Mouse (Mus musculus) layer of hippocampus, postnatal 36 days (tissue): ENCODE measurements around the gene Ano5. TPM values are rescaled to one million over a fixed set of nuclear protein-coding genes. Genes with fewer than 3 reads are reported as not detected.

Experiments
- DNase-seq, 2 experiments: peaks; one replicate each; pipeline ENCODE4 v3.0.0; 2022
- total RNA-seq, 2 experiments: library from RNA; stranded (reverse); gene quantifications; 2 replicates each; pipeline ENCODE4 v1.2.3; 2021

The Ano5 gene
- total RNA-seq, 2 experiments from 2014 or later = 0.78 to 1.0 TPM

- no peak for DNase-seq
Observed at GRCm38 (mm10) chr7:51629206-51629605, 118.4 kb downstream of the Ano5 start.

- no peak for DNase-seq
Observed at GRCm38 (mm10) chr7:51631171-51631570, 120.3 kb downstream of the Ano5 start.

DNA sequence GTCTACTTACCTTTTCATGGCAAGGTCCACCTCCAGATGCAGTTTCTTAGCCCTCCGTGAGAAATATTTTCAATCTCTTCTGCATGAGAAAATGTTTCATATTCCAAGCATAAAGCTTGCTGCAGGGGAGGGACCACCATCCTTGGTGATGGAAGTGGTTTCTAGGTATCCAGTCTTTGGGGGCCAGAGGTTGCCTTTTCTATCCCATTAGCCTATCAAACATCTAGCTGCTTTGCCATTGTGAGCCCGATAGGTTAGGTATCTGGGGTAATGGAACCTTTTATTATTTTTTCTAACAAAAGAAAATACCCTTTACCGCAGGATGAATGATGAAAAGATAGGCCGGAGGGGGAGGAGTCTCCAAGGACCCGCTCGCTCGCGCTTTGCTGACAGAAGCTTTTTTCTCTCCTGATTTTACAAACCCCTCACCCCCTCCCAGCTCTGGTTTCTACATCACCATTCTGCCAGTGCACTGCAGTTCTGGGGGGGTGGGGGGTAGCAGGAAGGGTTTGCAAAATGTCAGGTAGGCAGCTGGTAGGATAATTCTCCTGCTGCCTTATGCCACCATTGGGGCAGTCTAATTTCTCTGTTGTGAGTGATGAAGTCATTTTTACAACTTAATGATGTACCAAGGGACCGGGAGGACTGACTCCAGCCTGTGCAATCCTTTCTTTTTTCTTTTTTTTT is 121.9 kb downstream of the Ano5 start:
- no peak for DNase-seq

DNA sequence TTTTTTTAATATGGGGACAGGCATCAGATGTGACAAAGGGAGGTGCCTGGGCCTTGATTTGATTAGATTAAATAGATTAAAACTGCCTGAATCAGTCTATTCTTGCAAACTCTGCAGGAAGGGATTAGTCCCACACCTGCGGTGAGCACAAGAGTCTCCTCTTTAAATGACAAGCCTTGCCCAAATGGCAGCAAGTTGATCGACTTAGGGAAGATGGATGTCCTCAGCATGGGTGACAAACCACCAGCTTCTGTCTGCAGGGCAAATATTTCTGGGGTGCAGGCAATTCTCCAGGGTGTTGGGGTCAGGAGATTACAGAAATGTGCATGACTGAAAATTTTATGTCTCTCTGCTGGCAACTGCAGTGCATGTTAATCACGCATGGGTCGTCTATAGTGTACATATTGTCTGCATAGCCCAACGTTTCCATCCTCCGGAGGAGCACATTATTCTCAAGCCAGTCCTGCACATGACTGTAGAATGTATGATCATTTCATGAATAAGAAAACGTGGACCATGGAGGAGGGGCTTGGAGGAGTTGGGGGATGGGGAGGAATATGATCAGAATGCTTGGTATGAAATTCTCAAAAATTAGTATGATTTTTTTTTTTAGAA is 122.5 kb downstream of the Ano5 start:
- DNase-seq = no peak

Other genes with a start within 250 kb of the Ano5 start
- 10 to 100 TPM; 14.1 to 15.1 TPM for gene Slc17a6, start 111.0 kb downstream of the Ano5 start, total RNA-seq